Mouse (Mus musculus) 416B (cell line): Measurements from ENCODE around the gene Efnb3.

Experiments used
- DNase-seq: peaks from one replicate; pipeline ENCODE4 v3.0.0; 2011; ENCODE audit warnings: low read depth

Gene Efnb3

GRCm38 (mm10) chr11:69582230-69582805, 22.3 kb upstream of the Efnb3 start:
- DNase-seq = no peak

- peak; percentile 31 for DNase-seq
These were observed 21.8 kb upstream of the Efnb3 start for GRCm38 (mm10) chr11:69581814-69582213.

DNA sequence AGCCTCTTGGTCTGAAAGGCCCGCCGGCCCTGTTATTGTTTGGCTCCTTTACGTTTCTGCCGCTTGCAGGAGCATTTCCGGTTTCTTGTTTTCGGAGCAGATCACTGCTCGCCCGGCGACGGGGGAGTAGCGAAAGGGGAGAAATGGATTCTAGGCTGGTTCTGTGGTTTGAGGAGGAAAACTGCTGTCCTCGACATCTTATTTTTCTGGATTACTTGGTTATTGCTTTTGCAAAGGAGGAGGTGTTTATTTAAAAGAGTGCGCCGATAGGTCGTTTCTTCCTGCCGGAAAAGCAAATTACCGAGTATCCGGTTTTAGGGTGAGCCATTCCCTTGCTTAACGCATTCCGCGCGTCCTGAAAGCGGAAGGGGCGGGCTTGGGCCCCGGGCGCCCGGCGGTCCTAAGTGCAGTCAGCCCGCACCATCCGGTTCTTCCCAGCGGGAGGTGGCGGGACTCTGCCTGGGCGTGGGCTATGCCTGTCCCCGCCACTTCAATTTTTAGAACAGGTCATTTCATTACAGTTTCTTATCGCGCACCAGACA, 21.2 kb upstream of the Efnb3 start:
- peak; percentile 94 for DNase-seq

- DNase-seq = no peak
These were observed 20.7 kb upstream of the Efnb3 start for GRCm38 (mm10) chr11:69580572-69581146.

DNA sequence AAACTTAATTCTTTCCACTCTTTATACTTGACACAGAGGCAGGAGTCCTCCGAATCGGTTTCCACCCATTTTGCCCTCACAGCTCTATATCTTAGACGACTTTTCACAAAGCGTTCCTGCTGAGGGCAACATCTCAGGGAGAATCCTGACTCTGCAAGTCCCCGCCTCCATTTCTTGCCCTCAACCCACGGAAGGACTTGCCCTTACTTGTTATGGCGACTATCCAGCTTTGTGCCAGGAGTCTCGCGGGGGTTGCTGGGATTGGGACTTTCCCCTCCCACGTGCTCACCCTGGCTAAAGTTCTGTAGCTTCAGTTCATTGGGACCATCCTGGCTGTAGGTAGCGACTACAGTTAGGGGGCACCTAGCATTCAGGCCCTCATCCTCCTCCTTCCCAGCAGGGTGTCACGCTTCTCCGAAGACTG, 20.1 kb upstream of the Efnb3 start, which contains the start of the genes Wrap53 and Trp53:
Gene Wrap53, minus strand, starts transcription at position 165 of the 424 bp plus-strand sequence.
Gene Trp53, plus strand, starts transcription at position 269 of the 424 bp plus-strand sequence.
- peak; percentile 97 for DNase-seq

DNA sequence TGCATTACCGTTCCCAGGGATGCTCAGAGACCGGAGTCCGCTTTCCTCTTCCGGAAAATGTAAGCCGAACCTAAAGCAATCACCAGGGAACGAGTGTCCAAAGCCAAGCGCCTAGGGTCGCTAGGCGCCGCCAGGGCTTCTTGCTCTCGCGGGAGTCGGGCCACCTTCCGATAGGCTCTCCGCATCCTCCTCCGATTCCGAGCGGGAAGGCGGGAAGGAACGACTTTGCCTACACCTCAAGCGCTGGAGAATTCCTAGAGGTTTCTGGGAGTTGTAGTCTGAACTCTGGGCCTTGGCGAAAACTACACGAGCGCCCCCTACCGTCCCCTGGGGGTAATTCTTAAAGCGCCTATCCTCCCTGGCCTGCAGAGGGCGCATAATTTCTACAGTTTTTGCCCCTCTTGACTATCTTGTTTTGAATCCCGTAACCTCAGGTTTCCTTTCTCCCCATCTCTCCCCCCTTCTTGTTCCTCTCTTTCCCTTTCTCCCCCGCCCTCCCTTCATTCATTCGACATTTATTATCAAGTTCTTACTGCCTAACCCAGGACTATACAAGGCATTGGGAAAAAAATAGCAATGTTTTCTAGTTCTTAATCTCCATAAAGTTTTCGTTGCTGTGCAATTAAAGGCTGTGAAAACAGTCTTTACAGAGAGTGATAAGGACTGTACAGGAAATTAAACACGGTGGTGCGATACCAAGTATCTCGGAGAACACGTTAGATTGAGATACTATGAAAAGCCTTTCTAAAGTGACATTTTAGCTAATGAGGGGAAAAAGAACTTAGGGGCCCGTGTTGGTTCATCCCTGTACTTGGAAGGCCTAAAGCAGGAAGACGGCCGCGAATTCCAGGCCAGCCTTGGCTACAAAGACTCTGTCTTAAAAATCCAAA, 19.4 kb upstream of the Efnb3 start:
- peak; percentile 99 for DNase-seq

GRCm38 (mm10) chr11:69578301-69578700, 18.3 kb upstream of the Efnb3 start:
- no peak for DNase-seq

GRCm38 (mm10) chr11:69576307-69576706, 16.3 kb upstream of the Efnb3 start:
- DNase-seq = no peak

DNA sequence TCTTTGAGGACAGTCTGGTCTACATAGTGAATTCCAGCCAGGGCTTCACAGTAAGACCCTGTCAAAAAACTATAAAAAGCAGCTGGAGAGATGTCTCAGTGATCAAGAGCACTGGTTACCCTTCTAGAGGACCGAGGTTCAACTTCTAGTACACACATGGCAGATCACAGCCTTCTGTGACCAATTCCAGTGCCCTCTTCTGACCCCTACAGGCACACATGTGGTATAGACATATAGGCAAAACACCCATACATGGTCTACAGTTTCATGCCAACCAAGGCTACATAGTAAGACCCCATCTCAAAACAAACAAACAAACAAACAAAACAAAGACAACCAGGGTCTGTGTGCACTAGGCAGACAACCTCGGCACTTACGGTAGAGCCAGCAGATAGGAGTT, 15.2 kb upstream of the Efnb3 start:
- DNase-seq = peak; percentile 82

DNA sequence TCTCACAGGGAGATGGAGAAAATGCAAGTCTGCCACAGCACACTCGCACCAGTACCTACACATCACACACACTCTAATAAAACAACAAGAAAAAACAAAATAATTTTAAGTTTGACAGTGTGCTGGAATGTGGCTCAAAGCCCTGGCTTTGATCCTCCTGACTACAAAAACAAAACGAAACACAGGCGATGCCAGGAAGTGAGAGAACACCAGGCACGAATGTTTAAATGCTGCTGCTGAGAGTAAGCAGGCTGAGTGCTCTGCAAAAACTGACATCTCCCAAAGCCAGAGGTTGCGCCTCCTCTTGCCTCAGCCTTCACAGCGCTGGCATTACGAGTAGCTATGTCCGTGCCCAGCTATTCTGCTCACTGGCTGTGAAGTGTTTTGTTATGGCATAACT, 5.1 kb upstream of the Efnb3 start:
- no peak for DNase-seq

DNA sequence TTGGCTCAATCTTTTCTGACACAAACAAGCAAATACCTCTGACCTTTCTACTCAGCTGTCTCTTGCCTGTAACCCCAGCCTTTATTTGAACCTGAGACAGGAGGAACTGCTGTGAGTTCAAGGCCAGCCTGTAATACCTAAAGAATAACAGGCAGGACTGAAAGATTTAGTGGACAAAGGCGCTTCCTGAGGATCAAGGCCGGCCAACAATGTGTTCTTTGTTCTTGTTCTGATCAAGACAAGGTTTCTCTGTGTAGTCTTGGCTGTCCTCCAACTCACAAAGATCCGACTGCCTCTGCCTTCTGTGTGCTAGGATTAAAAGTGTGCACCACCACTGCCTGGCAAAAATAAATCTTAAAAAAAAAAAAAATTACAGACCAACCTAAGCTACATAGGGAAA, 4.4 kb upstream of the Efnb3 start:
- no peak for DNase-seq

DNA sequence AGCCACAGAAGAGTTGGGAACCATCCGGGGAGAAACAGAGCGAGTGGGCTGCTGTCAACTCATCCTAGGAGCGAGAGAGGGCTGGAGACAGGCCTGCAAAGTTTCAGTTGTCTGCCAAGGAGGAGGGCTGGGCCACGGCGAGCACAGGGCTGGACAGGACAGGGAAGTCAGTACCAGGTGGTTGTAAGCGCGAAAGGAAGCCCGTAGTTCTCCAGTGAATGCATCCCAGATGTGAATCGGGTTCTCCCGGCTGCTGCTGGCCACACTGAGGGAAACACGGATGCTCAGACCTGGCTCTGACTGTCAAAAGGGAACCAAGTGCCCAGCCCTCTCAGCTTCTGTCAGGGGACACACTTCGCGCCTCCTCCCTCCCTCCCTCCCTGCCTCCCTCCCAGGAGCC, 3.4 kb upstream of the Efnb3 start:
- DNase-seq = no peak

GRCm38 (mm10) chr11:69560896-69561854, 1.2 kb upstream of the Efnb3 start:
- no peak for DNase-seq

DNA sequence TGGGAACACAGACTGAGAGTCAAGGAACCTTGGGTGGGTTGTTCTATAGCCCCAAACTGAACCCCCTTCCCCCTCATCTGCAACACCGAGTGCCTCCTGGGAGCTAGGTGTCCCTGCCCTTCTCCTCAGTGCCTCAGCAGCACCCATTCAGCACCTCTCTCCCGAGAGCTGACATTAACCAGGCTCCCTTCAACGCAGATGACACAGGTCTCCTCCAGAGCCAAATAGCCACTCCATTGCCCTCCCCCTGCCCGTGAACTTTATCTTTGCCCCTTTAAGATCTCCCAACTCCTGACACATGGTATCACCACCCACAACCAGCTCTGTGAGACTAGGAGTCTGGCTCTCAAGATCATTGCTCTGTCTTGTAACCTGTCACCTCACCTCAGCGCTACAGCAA, 822 bp downstream of the Efnb3 start:
- DNase-seq = no peak

- DNase-seq = no peak
These were observed 1.2 kb downstream of the Efnb3 start for GRCm38 (mm10) chr11:69558756-69559155.

- no peak for DNase-seq
These were observed 2.5 kb downstream of the Efnb3 start for GRCm38 (mm10) chr11:69557381-69557958.

DNA sequence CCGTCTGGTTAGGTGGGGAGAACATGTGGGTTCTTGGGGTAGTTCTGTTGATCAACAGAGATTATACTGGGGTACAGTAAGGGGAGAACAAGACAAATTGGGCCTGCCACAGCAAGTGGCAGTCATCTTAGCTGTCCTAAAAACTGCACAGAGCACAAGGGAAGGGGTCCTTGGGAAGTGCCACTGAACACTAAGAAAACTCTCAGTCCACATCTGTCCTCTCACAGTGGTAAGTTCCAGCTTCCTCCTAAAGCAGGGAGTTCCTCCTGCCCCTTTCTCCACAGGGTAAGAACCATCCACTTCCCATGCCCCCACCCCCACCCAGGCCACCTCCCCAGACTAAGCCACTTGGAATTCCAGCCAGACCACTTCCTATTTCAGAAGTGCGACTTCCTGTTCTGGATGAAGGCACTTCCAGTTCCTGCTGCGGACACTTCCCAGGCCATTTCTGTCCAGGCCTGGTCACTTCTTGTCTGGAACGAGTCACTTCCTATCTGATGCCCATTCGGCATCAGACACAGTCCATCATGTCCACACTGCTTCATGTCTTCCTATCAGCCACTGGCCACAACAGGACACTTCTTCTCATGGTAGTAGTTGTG, 5.4 kb downstream of the Efnb3 start:
- DNase-seq = no peak

DNA sequence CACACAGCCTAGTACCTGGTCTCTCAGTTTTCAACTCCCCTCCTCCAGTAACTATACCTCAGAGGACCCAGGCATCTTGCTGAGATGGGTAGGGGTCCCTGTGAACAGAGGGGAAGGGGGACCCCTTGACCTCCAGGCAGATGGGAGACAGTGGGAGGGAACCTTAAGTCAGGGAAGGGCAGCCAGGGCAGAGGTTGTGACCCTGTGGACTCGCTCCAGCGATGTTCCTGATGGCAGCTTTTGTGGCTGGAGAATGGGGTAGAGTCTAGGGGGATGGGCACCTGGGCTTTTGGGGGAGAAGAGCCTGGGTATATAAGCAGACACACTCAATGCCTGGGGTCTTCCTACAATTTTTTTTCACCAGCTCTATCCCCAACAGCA, 6.7 kb downstream of the Efnb3 start:
- no peak for DNase-seq

DNA sequence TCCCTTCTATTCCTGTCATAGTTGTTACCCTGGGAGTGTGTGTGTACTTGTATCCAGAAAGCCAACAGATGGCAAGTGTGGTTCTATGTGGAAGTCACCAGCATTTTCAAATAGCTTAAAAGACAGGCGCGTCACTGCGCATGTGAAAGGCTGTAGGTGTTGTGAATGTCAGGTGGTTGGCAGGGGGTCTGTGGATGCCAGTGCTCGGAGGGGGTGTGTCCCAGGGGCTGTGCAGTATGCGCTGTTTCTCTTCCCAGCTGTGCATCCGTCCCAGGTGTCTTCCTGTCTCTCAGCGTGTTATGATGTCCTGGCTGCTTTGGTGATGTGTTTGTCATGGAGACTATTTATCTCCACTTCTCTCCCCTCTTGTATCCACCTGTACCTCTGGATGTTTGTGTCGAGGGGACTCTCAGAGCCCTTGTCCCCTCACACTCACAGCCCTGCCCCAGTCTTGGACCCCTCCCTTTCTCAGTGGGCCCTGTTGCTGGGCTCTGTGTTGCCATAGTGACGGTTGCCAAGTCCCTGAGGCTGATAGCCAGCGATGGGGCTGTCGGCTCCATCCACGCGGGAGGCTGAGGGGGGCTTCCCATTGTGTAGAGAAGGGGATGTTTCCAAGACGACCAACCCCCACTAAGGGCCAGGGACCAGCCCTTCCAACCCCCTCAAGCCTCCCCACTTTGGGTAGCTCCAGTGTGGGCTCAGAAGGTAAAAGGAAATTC, 7.2 kb downstream of the Efnb3 start:
- no peak for DNase-seq

DNA sequence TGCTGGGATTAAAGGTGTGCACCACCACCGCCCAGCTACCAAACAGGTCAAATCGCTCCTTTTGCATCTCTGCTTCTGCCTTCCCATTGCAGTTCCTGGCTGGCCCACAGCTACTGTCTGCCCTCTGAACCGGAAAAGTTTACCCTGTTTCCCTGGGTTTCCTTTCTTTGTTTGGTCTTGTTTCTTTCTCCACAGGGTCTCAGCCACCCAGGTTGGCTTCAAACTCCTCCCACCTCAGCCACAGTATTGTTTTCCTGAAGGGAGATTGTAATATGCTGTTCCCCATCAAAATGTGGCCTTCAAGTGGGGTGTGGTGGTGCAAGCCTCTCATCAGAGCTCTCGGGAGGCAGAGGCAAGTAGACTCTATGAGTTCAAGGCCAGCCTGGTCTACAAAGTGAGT, 8.7 kb downstream of the Efnb3 start:
- no peak for DNase-seq
